Mouse (Mus musculus): ENCODE data around the gene Slamf9. TPM values are rescaled to one million over a fixed set of nuclear protein-coding genes. Genes with fewer than 3 reads are reported as not detected.

Gene Slamf9
- total RNA-seq, 2 experiments from 2014 or later = not detected

DNA sequence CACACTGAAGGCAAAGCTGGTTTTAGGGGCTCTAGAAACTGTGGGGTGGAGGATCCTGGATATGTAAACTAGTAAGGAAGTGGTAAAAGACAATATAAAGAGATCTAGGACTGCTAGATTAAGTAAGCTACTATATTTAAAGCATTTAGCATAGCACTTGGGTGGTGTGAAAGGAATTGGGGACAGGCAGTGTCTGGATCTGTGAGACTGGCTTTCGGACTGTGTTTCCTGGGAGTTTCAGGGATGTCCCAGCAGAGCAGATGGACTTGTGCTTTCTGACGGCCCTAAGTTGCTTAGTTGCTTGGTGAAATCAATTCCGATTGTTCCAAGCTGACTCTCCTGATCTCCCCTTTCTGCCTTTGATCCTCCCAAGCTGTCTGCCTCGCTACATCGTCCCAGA, 11.5 kb downstream of the Slamf9 start:
- ATAC-seq (replicated peaks; ENCODE audit: poor library complexity, severe bottlenecking) = no peak

DNA sequence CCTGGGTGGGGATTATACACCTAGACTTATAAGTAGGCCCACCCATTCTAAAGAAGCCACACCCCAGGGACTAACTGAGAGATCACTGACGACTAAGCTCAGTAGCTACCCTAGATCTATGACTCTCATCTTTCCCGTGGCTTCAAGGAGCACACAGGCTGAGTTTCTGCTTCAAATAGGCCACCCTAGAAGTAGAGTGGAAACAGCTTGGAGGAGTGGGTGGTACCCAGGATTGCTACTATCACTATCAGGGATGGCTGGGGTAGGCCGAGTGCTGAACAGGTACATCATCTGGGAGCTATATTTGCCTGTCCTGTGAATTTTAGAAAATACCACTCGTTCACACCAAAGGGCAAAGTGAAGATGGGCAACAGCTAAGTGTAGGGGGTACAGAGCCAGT, 12.7 kb downstream of the Slamf9 start:
- no peak for ATAC-seq (replicated peaks; ENCODE audit: poor library complexity, severe bottlenecking)

DNA sequence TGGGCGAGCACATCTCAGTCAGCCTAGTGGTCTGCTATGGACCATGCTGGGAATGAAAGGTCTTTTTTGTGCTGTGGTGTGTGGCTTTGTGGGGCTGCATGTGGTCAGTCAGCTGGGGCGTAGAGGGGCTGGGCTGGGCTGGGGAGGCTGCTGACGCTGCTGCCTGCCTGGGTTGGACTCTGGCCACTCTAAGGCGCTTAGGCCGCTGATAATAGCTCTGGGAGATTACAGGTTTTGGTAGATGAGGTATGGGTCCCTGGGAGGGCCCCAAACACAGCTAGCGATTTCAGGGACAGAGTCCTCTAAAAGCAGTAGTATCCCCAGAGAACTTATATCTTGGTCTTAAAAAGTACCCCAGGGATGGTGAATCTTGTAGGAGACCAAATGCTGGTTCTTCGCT, 13.7 kb downstream of the Slamf9 start:
- no peak for ATAC-seq (replicated peaks; ENCODE audit: poor library complexity, severe bottlenecking)

DNA sequence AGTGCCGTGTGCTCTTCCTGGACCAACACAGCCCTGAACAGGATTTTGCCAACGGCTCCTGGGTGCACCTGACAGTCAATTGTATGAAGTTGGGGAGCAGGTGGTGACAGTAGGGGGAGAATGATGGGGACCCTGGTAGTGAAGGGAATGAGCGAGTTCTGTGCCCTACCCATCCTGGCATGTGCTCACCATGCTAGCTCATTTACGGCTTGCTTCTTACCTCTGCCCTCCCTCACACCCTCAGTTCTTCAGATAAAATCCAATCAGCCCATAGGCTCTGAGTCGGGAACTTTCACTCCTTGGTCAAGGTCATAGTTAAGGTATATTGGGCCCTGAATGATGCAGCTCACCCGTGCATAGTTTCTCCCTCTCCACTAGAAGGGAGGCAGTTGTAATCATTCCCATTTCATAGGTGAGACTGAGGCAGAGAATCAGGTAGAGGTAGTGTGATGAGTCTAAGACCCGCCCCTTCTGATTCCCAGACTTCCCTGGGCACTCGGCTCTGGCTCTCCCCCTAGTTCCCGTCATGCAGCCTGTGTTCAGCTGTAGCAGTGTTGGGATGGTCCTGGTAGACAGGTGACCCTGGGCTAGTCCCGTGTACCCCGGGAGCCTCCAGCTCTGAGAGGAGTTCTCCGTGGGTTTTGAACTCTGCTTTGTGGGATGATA, 14.6 kb downstream of the Slamf9 start:
- ATAC-seq (replicated peaks; ENCODE audit: poor library complexity, severe bottlenecking) = no peak

DNA sequence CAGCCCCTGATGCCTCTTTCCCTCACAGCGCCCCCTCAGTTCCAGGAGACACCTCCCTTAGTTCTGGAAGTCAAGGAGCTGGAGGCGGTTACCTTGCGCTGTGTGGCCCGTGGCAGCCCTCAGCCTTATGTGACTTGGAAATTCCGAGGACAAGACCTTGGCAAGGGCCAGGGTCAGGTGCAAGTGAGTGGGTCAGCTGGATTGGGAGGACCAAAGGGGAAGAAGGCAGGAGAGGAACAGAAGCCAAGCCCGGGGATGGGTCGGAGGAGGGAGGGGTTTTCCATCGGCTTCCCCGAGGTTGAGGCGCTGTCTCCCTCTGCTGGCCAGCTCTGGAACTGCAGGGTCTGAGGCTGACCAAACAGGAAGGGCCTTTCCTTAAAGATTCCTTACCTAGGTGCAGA, 15.1 kb downstream of the Slamf9 start:
- peak; percentile 89 for ATAC-seq (replicated peaks; ENCODE audit: poor library complexity, severe bottlenecking)

DNA sequence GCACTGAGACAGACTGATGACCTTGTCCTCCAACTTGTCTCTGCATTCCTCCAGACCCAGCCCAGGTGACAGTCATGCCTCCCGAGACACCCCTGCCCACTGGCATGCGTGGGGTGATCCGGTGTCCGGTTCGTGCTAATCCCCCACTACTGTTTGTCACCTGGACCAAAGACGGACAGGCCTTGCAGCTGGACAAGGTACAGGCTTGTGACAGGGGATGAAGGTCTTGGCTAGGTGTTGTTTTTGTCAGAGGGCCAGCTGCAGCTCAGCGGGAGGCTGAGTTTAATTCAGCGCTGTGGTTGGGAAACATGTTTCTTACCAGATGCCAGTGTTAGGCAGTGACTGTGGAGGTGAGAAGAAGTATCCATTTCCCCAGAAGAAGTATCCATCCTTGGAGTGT, 16.9 kb downstream of the Slamf9 start:
- no peak for ATAC-seq (replicated peaks; ENCODE audit: poor library complexity, severe bottlenecking)

DNA sequence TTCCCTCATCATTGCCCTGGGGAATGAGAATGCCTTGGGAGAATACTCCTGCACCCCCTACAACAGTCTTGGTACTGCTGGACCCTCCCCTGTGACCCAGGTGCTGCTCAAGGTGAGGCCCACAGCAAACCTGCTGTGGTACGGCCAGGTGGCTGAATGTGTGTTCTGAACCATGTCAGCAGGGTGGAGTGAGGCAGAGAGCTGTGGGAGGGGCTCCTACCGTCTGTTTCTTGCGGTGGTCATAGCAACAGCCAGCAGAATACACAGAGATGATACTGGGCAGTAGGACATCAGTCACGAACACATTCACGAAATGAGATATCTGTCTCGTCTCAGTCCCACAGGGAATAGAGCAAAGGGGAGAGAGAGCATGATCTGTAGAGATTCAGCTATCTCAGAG, 18.4 kb downstream of the Slamf9 start:
- no peak for ATAC-seq (replicated peaks; ENCODE audit: poor library complexity, severe bottlenecking)

DNA sequence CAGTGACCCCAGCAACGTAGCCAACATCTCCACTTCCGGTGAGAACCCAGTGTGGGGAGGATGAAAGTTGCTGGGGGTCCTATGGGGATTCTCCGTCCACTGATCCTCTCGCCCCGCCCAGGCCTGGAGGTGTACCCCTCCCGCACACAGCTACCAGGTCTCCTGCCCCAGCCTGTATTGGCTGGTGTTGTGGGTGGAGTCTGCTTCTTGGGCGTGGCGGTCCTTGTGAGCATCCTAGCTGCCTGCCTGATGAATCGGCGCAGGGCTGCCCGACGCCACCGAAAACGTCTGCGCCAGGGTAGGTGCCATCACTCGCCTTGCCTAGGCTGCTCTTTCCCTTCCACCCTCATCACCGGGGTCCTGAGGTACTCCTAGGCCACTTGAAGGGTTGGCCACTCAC, 20.9 kb downstream of the Slamf9 start:
- ATAC-seq (replicated peaks; ENCODE audit: poor library complexity, severe bottlenecking) = no peak

DNA sequence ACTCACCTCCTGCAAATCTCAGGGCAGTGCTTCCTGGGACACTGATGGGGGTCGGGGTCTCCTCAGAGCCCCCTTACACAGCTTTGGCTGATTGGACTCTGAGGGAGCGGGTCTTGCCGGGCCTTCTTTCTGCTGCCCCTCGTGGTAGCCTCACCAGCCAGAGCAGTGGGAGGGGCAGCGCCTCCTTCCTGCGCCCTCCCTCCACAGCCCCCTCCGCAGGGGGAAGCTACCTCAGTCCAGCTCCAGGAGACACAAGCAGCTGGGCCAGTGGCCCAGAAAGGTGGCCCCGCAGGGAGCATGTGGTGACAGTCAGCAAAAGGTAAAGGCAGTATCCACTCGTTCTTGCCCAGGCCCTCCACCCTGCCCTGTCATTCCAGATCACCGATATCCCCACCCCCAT, 22.3 kb downstream of the Slamf9 start:
- ATAC-seq (replicated peaks; ENCODE audit: poor library complexity, severe bottlenecking) = no peak

DNA sequence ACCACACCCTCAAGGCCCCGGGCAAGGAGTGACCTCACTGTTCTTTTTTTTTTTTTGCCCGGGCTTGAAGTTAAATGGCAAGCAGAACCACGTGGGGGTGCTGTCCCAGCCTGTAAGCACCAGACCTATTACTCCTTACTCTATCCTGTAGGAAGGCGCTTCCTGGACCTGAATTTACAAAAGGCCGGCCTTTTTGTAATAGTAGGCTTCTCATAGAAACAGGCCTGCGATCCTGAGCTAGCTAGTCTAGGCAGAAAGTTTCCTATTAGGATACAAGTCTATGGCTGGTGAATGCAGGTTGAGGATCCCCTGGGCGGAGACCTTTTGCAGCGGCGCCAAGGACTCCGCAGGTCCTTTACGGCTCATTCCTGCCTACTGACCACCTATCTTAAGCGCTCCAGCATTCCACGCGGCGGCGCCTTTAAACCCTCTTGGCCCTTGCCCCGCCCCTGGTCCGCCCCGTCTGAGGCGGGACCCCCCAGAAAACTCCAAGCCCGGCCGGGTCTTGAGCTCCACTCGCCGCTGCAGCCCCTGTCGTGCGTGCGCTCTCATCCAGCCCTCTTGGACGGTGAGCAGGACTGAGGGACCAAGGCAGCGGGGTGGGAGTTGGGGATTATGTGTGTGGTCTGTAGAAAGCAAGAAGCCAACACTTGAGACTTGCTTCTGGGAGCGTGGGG, 24.7 kb downstream of the Slamf9 start, which contains the start of gene Tagln2:
Gene Tagln2 (plus strand): TSS at position 283 of the 677 bp plus-strand sequence.
- ATAC-seq (replicated peaks; ENCODE audit: poor library complexity, severe bottlenecking) = peak; percentile 29

DNA sequence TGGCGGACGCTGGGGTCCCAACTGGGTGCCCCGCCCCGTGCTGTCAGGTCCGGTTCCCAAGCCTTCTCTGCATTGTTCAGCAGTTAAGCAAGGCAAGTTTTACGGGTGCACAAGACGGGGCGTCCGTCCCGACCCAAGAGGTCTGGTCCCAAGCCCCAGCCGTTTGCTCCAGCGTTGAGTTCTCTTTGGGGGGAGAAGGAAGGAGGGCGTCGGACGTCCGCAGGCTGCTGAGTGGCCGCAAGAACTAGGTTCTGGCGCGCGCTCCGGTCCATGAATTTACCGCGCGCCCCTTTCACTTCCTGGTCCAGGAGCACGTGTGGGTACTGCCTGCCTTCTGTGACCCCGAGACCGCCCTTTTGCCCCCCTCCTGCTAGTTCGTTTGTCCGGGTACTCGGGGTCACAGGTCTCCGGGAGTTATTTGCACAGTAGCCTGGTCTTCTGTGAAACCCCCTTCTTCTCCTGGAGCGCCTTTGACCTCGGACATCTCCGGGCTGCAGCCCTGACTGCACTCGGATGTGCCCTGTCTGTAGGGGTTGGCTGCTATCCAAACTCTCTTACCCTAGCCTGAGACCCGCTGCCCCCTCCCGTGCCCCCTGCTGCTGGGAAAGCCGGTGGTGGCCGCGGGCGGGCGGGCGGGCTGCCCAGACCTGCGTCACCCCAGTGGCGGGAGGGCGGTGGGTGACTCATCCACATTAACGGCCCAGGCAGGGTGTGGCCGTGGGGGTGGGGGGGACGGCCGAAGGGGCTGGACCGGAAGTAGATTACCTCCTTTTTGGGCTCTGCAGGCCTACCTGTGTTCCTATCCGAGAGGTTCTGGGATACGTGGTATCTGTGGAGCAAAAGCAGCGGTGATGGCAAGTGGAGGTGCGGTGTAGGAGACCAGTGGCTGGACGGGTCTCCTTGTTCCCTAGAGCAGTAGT, 25.6 kb downstream of the Slamf9 start:
- peak; percentile 25 for ATAC-seq (replicated peaks; ENCODE audit: poor library complexity, severe bottlenecking)

DNA sequence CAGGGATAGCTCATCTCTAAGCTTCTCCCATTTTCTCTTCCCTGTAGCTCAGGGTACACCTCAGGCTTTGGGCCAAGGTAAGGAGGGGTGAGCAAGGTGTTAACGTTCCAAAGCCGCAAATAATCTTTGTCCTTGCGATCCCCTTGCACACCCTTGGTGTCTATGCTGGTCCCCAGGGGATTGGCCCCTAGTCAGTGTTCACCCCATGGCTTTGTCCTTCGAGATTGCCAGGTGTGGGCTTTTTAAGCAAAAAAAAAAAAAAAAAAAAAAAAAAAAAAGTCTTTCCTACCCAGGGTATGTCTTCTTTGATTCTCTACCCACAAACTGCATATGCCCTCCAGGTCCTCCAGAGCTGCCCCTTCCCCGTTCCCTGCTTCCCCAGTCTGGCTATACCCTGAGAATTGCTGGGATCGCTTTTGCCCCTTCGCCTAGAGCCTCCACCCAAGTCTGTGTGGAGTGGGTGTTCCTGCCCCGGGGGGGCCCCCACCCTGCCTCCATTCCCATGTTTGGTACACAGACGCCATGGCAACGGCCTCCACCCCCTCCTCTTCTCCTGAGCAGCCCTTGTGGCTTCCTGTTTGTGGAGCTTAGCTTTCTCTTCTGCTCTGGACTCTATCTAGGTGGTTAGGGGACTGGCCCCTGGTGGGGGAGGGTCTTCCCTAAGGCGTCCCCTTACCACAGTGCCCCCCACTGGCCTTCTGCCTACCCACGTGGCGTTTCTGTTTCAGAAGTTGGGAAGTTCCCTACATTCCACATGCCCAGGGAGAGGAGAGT, 26.4 kb downstream of the Slamf9 start:
- peak; percentile 43 for ATAC-seq (replicated peaks; ENCODE audit: poor library complexity, severe bottlenecking)

DNA sequence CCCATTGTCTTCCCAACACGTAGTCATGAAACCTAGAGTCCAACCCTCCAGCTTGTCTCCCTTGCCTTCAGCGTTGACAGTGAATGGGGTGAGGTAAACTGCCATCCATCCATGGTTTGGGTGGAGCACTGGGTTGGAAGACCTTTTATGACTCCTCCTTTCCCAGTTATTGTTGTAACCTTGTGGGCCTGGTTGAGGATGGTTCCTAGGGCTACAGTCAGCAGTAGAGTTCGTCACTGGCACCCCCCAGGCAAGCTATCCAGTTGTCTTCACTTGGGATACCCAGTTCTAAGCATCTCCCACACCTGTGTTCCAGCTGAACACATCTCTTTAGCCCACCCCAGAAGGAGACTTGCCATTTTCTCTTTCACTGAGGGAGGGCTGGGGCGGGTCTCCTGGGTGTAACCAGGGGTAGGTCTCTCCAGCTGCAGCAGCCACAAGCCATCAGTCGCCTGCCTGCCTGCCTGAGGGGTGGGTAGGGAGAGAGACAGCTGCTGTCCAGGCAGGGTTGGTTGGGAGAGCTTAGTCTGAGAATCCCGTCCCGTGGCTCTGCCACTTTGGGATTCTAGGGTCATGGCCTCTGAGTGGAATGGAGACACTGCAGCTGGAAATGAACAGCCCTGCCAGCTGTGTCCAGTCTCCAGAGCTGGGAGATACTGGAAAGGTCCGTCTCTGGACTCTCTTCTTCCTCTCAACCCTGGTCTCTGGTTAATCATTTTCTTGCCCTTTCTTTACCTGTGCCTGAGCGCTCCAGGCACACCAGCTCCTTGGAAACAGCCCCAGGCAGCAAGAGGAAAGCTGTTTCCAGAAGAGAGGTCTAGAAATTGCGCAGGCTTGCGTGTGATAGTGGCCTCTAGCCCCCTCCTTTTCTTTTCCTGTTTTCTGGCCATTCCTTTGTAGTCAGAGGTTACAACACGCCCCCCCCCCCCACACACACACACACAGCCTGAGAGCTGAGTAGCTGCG, 27.3 kb downstream of the Slamf9 start:
- ATAC-seq (replicated peaks; ENCODE audit: poor library complexity, severe bottlenecking) = peak; percentile 8

DNA sequence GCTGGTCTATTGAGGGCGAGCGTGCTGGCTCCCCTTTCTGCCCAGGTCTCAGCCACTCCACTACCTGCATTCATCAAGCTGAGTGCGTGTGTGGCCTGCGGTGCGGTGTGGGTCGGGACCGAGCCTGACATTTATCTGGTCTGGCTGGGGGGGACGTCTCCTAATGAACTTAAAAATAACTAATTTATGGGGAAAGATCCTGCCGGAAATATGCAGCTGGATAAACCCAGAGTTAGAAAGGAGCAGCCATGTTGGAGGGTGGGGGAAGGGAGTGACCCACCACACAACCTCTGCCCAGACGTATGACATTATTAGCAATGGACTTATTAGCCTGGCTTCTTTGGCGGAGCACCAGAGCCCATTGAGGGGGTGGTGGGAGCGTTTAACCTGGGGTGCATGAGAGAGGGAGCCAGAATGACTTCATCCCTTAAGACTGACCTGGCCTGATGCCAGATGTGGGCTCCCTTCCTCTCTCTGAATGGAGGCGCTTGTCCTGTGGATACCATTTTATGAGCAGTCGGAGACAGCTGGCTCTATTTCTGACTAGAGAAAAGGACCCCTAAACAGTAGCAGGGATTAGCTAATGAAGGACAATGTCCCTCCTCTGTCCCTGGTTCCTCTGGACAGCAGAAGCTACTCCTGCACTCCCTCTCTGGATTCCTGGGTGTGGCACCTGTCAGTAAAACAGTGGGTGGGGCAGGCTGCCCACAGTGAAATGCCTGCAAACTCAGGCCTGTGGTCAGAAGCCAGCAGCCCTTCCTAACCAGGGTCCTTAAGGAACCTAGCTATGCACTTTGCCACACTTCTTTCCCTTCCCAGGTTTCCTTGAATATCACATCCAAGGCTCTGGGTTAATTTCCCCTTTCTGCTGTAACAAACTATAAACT, 28.2 kb downstream of the Slamf9 start:
- ATAC-seq (replicated peaks; ENCODE audit: poor library complexity, severe bottlenecking) = no peak

DNA sequence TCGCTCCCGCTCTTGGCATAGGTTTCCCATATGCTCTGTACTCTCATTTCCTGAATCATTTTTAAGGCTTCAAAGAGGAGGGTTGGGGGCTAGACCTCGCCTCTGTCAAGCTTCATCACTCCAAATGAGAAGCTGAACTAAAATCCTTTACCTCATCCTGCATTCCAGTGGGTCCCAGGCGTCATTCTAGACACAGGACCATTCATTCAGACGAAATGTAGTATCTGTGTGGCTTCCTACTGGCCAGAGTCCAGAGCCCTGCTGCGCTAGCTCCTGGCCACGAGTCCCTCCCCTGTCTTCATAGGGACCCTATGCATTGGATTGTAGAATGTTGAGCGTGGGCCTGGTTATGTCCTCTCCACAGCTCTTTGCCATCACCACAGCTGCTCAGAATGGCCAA, 29.6 kb downstream of the Slamf9 start:
- ATAC-seq (replicated peaks; ENCODE audit: poor library complexity, severe bottlenecking) = no peak

DNA sequence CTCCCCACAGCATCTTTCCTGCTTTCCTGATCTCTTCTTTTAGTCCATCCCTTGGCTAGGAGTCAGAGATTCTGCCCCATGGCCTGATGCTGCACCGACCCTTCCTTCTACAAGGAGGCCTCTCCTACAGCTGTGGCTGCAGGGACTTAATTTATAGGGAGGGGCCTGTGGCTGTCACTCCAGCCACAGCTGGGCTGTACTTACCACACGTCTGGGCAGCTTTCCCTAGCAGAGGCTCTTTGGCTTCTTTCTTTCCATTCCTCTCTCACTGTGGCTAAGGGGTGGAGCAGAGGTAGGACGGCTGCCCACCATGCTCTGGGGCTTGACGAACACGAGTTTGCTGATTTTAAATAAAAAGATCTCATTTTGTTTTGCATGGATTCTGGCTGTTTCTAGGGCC, 31.8 kb downstream of the Slamf9 start:
- no peak for ATAC-seq (replicated peaks; ENCODE audit: poor library complexity, severe bottlenecking)

DNA sequence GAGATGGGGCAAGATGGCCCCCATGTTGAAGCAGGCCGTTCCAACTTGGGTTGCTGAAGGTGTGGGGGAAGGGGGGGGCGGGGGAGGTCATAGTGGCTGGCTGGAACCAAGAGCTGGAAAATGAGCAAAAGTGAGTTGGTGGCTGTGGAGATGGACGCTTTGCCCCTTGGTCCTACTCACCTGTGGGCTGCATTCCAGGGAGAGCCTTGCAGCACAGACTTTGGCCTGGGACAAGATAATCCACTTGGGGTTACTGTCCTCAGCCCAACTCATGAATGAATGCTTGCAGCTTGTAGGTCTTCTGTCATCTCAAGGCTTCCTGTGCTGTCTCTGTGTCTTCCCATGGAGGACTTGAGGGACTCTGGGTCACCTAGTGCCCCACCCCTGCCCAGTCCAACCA, 32.5 kb downstream of the Slamf9 start:
- no peak for ATAC-seq (replicated peaks; ENCODE audit: poor library complexity, severe bottlenecking)

DNA sequence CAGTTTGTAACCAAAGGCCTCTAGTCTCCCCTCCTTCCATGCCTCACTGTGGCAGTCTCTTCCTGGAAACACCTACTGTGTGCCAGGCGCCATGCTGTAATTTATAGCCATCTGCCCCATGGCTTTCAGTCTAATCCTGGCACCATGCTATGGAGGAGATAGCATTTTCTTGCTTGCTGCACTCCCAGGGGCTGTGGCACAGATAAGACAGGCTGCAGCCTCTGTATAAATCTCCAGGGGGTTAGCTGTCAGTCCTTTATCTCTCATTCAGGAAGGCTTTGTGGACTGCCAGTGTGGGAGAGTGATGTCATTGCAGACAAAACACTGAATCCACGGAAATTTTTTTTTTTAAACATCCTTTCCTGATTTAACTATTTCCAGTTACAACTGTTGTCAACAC, 33.0 kb downstream of the Slamf9 start:
- ATAC-seq (replicated peaks; ENCODE audit: poor library complexity, severe bottlenecking) = no peak

Data from granulocyte monocyte progenitor cell, adult 5-6 weeks (primary cell).